Mouse (Mus musculus) heart, adult 9 months (tissue): ENCODE data around the gene Lrsam1.

Source experiments
- DNase-seq, 2 experiments: peaks; one replicate each; pipeline ENCODE4 v3.0.0; 2022; ENCODE audit warnings: low spot score in 2 of 2

Gene Lrsam1

DNA sequence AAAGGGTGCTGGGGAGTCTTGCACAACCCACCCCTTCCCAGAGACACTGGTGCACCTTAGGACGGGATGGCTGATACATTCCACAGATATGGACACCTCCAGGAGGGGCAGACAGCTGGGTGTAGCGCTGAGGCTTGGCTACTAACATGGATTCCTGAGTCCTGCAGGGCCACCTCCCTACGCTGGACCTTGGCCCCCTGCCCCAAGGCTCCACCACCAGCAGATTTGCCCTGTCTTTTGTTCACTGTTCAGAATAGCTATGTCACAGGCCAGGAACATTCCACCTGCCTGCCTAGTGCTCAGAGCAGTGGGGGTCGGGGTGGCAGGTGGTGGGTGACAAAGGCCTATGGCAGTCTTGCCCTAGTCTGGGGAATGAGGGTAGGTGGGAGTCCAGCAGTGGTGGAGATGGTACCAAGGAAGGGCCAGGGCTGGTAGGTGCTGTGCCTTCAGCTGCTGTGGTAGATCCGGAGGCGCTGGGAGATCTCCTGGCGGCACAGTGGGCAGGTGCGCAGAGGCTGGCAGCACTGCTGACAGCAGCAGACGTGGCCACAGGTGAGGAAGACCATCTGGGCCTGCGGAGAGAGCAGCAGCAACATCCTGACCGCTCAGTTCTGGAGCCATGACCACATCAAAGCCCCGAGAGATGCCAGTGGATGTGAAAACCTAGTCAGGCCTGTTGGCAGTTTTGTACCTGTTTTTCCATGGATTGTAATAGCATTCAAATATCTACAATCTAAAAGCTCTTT, 34.9 kb downstream of the Lrsam1 start:
- DNase-seq = no peak

DNA sequence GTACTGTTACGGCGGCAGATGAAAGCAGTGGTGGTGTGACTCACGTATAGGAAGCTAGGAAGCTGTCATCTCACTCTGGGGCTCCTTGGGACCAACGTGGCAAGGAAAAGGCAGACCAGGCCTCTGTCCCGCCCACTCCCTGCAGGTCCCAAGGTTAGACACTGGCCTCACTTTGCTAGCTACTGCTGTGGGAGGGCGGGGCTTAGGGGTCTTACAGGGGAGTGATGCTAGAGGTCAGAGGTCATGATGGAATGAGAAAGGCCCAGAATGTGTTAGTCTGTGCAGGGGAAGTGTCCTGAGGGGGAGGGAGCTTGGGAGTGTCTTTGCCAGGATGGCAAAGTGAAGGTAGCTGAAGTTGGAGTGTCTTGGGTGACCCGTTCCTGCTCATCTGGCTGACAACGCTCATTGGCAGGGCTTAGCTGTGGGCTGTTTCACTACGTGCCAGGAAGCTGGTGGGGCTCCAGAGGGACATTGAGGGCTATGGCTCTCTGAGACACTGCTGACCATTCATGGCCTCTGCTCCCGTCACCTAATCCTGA, 37.0 kb downstream of the Lrsam1 start:
- no peak for DNase-seq

DNA sequence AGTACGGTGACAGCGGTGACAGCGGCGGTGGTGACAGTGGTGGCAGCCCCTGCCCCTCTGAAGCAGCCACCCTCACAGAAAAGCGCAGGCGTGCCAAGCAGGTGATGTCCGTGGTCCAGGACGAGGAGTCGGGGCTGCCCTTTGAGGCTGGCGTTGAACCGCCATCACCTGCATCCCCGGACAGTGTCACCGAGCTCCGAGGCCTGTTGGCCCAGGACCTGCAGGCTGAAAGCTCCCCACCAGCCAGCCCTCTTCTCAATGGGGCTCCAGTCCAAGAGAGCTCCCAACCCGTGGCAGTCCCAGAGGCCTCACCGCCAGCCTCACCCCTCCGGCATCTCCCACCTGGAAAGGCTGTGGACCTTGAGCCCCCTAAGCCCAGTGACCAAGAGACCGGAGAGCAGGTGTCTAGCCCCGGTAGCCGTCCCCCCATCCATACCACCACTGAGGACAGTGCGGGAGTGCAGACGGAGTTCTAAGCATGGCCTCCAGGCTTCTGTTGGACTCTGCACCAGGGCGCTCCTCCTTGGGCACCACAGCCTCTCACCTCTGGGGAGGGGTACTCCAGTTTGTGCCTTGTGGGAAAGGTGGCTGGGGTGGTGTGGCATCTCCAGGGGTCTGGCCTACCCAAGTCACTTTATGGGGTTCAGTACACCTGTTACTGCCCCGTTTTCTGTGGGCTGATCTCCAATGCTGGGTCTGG, 37.7 kb downstream of the Lrsam1 start:
- no peak for DNase-seq

DNA sequence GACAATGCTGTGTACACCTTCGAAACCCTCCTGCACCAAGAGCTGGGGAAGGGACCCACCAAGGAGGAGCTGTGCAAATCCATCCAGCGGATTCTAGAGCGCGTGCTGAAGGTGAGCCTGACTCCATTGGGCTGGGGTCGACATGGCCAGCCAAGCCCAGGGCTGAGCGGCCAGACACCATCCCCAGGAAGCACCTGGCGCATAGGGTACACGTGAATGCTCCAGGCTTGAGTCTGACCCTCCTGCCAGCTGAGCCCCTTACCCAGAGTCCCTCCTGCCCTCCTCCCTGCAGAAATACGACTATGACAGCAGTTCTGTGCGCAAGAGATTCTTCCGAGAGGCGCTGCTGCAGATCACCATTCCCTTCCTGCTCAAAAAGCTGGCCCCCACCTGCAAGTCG, 38.9 kb downstream of the Lrsam1 start:
- DNase-seq = no peak

DNA sequence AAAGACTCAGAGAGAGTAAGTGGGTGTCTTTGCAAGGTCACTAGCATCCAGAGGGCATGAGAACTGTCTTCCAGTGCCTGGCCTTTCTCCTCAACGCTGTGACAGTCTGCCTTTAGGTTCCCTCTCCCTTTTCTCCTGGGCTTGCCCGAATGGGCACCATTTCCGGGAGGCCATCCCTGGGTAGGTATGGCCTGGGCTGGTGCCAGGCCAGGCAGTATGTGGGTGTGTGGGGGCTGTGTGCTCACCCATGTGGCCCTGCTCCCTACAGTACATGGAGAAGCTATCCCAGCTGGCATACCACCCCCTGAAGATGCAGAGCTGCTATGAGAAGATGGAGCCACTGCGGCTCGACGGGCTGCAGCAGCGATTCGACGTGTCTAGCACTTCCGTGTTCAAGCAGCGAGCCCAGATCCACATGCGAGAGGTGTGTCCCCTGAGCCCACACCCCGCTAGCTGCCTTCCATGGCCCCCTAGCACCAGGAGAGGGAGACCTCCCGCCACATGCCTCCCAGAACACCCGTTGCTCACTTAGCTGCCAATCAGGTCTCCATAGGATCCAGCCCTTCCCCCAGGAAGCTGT, 39.5 kb downstream of the Lrsam1 start:
- no peak for DNase-seq

DNA sequence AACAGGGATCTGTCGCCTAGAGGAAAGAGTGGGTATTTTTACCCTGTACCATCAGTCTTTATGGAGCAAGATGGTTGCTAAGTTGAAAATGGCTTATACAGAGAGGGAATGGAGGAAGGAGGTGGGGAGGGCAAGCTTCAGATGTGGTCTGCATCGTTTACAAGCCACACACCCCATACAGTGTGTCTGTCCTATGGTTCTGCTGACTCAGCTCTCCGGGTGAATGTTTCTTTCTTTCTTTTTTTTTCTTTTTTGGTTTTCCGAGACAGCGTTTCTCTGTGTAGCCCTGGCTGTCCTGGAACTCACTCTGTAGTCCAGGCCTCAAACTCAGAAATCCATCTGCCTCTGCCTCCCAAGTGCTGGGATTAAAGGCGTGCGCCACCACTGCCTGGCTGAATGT, 40.2 kb downstream of the Lrsam1 start:
- DNase-seq = no peak

DNA sequence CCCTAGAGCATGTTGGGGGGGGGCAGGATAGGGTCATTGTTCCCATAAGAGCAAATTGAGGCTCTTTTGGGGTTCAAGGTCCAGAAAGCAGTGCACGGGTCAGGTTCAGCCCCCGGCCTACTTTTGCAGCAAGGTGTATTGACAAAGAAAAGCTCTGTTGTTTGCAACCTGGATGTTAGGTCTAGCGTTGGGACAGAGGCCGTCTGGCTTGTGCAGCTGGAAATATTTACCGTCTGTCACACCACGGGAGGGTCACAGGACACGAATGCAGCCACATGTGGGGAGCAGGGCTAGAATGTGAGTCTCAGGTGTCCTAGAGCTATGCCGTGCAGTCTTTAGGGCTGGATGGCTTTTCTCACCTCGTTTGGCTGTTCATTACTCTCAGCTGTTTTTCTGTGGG, 43.0 kb downstream of the Lrsam1 start:
- DNase-seq = no peak

DNA sequence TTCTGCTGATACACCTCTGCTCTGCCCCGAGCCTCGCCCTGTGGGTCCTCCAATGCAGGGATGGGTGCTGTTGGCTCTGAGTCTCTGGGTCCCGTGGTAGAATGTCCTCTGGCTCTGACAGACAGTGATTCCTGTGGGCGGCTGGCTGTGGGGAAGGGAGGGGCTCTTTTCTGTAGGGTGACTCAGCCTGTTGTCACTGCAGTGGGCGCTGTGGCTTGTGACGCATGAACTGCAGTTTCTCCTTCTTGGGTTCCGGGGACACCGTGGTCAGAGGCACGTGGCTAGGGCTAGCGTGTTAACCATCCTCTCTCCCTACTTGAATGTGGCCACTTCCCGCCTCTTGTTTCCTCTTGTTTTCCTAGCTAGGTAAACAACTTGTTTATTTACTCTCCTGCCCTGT, 43.9 kb downstream of the Lrsam1 start:
- peak; percentile 69 to 77 for DNase-seq

DNA sequence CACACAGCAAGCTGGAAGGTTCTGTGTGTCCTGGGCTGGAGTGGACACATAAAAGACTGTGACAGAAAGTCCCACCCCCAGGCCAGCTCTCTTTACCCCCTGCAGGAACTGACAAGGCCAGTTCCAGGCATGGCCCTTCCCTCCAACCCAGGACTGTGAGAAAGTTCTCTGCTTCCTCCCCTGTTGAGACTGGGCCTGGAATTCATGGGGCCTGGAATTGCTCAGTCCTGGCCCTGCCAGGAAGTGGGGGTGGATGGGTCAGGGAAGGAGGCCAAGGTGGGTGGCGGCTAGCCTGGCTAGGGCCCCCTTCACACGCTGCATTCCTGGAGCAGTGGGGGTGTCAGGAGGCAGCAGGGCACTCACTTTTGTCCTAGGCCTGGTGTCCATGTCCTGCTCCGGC, 46.5 kb downstream of the Lrsam1 start:
- DNase-seq = peak; percentile 81 to 82

DNA sequence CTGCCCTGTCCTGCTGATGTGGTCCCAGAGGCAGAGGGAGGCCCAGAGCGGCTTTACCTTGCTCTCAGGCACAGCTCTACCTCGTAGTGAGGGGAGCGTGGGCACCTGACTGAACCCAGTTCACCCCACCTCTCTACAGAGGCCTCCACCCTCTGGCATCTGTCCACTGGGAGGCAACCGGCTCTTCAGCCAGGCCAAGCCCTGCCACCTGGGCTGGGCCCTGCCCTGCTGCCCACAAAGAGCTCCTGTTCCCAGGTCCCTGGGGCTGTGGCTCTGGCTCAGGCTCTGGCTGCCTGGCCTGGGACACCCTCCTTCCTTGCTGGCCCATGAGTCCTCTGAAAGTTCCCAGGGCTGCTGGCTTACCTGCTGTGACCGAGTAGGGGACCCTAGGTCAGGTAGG, 47.1 kb downstream of the Lrsam1 start:
- no peak for DNase-seq

DNA sequence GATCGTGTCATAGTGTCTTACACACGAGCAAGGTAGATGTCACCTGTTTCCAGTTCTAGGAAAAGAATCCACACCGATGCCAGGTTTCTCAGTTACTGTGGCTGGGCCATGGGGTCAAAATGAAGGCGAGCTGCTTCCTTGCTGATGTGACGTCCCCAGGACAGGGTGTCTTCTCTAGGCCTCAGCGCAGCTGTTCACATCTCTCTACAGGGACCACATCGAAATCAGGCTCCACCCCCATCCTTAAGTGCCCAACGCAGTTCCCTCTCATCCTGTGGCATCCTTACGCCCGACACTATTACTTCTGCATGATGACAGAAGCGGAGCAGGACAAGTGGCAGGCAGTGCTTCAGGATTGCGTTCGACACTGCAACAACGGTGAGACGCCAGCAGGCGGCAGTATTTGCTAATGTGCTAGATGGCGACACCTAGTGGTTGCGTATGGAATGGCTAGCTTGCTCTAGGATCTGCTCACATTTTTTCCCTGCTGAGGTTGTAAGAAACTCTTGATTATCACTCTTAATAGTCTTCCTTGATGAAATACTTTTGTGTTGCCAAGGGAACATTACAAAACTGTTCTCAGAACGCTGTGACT, 49.1 kb downstream of the Lrsam1 start:
- DNase-seq = peak in 1 of 2 experiments; percentile 76

DNA sequence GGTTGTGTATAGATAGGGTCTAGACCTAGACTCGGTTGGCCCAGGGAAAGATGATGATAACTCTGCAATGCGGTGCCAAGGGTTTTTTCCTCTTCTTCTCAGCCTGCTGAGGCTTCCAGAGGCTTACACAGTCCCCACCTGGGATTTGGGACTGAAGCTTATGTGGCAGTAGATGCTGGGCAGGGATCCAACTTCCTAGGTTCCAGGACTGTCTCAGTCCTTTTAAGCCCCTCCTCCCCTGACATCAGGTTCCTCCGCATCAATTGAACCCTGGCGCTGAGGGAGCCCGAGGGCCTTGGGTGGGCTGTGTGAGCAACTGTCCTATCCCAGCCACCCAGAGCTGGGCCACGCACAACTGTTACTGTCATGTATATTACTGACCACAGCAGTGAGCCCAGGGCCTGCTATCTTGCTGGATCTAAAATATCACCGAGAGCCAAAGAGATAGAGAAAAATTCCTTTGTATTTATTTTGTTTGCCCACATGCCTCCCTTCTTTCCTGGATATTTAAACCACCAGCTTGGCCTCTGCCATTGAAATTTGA, 49.7 kb downstream of the Lrsam1 start:
- DNase-seq = no peak

DNA sequence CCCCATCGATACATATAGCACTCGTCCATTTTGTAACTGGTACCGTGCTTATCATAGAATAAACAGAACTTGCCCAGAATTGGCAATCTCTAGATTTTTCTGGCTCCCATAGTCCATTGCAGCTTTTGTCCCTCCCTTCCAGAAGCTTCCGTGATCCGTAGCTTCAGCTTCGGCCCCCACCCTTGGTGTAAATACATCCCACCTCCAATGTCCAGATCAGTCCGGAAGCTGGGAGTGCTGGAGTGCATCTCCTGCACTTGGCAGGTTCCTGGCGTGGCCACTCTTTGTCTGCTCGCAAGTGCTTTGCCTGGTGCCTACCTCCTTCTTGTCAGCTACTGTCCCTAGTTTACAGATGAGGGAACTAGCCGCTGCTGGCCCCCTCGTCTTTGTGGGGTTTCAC, 52.6 kb downstream of the Lrsam1 start:
- DNase-seq = peak in 1 of 2 experiments; percentile 52

DNA sequence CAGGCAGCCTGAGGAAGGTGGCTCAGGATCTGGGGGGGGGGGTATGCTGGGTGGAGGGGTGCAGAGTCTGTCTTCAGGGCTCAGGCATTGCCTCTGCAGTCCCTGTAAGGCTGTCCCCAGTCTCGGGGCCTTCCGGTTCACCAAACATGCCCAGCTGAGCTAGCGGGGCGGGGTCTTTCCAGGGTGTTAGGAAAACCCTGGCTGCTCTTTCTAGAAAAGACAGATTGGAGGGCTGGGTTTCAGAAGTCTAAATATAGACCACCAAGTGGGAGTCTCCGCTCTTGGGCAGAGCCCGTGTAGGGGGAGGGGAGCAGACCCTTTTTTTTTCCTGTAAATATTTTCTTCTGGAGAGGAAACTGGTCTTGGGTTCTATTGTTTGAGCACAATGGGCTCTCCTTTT, 53.1 kb downstream of the Lrsam1 start:
- peak; percentile 67 to 80 for DNase-seq

DNA sequence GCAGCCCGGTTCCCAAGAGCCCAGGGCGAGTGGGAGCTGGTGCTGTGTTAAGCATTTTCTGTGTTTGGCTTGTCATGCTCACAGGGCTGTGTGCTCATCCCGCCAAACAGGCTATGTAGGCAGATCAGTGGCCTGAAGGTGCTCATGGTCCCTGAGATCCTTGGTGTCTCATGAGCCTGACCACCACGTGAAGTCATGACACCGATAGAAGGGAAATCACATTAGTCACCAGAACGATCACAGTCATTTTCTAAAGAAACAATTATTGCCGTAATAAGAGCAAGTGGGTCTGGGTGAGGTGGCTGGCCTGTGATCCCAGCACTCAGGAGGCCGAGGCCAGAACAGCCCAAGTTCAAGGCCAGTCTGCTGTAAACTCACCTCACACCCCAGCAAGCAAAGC, 54.0 kb downstream of the Lrsam1 start:
- DNase-seq = no peak

DNA sequence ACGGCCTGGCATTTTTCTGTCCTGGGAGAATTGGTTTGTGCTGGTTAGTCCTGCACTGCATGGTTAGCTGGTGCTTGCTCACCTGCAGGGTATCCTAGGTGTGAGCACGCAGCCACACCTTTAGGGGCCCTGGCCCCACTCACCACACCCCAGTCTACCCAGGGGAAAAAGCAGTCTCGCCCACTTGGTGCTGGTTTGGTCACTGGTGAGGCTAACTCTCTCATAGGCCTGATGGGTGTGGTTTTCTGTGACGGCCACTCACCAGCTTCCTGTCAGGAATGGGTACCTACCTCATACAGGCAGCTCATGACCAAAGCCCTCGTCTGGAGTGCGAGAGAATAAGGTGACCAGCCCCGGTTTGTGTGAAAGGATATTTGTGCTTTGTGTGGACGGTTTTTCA, 56.1 kb downstream of the Lrsam1 start:
- DNase-seq = no peak

DNA sequence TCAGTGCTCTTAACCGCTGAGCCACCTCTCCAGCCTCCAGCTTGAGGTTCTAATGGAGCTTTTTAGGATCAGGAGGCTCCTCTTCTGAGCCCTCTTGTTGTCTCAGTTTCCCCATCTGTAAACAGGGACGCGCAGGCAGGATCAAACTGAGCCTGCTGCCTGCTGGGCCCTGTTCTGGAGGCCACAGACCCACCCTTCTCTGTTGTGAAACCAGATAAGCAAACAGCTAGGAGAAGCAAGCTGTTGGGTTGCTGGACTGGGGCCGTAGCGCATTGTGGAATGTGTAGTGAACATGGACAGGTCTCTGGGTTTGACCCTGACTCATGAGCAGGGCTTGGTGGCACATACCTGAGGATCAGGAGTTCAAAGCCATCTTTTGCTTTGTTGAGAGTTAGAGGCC, 56.8 kb downstream of the Lrsam1 start:
- no peak for DNase-seq

DNA sequence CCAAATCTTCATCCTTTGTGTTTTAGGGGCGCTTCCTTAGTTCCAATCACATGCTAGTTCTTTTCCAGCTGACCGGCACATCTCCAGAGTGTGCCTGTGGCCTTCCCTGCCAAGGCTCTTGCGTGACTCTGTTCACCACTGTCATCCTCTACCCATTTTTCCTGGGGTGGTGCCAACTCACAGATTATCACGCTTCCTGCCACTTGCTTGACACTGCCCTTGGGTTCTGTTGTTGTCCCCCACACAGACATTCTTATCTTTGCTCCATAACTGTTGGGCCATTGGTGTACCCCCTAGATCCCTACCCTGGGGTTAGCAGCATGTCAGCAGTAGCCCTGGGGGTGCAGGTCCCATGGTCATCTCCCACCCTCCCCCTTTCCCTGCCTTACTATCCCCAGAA, 57.9 kb downstream of the Lrsam1 start:
- DNase-seq = no peak

DNA sequence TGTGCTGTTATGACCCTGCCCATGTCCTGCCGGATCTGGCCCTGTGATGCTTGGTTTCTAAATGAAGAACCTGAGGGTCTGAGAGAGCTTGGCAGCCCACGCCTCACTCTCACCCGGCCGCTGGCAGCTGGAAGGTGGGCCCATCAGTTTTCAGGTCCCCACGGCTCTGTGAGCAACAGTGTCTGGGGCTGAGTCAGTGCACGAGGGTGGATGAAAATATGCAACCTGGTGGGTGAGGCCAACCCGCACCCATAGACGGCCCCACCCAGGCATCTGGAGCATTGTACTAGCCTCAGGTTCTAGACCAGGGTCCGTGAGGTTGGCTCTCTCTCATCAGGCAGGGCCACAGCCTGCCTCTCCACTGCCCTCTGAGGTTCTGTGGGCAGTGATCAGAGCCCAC, 59.3 kb downstream of the Lrsam1 start:
- no peak for DNase-seq

DNA sequence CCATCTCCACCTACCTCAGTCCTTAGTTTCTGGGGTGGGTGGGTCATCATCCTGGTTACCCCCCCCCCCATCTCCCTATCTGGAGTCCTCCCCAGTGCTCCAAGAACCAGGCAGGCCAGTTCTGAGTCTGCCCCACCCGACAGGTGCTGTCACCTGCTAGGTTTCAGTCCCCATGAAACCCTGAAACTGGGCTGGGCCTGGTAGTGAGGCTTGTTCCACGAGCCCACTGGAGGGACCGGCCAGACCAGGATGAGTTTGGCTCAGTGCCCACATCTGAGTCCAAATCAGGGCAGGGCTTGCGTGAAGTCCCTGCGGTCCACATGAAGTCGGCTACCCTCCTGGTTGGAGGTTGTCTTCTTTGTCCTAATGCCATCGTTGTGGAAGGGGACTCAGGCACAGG, 62.4 kb downstream of the Lrsam1 start:
- DNase-seq = no peak

DNA sequence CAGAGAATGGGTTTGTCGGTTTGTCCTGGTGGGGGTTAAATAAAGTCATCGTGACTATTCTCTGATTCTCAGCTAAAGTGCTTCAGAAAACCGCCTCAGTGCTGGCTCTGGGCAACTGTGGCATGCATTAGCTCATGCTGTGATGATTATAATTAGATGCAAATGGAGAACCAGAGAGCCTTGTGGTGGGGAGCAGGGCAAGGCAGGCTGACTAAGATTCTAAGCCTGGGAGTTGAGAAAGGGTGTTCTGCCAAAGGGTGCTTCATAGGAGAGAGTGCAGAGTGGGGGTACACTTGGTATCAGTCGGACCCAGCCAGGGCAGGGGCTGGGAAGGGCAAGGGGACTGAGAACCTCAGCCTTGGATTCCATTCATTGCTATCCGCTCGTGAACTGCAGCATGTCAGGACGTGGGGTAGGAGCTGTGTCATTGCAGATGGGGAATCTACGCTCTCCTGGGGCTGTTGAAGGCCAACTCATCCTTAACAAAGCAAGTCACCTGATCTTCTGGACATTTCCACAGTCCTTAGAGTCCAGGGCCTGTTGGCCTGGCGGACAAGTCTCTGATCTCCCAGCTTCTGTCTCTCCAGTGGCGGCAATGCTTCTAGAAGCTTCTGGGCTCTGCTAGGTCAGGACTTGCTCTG, 64.8 kb downstream of the Lrsam1 start:
- no peak for DNase-seq

DNA sequence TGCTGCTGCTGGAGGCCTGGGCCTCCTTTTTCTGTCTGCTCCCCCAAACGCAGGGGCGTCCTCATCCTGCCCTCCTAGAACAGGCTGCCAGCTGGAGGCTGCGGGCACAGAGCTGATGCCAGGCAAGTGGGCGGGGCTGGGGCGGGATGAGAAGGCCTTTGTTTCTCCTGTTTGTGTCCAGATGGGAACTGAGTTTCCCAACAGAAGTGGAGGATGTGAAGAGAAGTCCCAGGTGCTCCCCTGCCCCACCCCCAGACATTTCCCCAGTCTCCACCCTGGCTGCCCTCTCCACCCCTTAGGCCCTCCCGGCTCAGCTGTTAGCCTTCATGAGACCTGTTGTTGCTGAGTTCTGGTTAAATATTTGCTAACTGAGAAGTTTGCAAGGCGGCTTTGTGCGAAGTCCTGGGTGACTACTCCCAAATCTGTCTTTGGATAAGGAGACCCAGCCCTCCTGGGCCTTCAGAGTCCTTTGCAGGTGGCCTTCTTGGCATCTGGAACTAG, 65.8 kb downstream of the Lrsam1 start:
- DNase-seq = no peak
